Mouse (Mus musculus): ENCODE measurements around the gene Tango6.
"Not testable (repeated sequence)": the region's sequence is repeated elsewhere in the genome, so short reads cannot be mapped to it uniquely, and the experiment has no call there.

Tango6 gene

GRCm38 (mm10) chr8:106872454-106873034 is 189.7 kb downstream of the Tango6 start:
- DNase-seq (ENCODE audit: low spot score in 2 of 2), result no peak

GRCm38 (mm10) chr8:106880121-106880707 is 197.3 kb downstream of the Tango6 start:
- no peak for DNase-seq (ENCODE audit: low spot score in 2 of 2)

GRCm38 (mm10) chr8:106884094-106884493 is 201.2 kb downstream of the Tango6 start:
- DNase-seq (ENCODE audit: low spot score in 2 of 2), result not testable (repeated sequence)

GRCm38 (mm10) chr8:106884826-106885400 is 202.0 kb downstream of the Tango6 start:
- DNase-seq (ENCODE audit: low spot score in 2 of 2), result not testable (repeated sequence)

- peak; percentile 32 to 68 for DNase-seq (ENCODE audit: low spot score in 2 of 2)
These were observed 204.7 kb downstream of the Tango6 start for GRCm38 (mm10) chr8:106887336-106888189.

- DNase-seq (ENCODE audit: low spot score in 2 of 2), result no peak
These were observed 205.9 kb downstream of the Tango6 start for GRCm38 (mm10) chr8:106888803-106889202.

GRCm38 (mm10) chr8:106892210-106892805 is 209.4 kb downstream of the Tango6 start:
- no peak for DNase-seq (ENCODE audit: low spot score in 2 of 2)

- no peak for DNase-seq (ENCODE audit: low spot score in 2 of 2)
These were observed 210.1 kb downstream of the Tango6 start for GRCm38 (mm10) chr8:106892806-106893451.

- peak; percentile 61 to 82 for DNase-seq (ENCODE audit: low spot score in 2 of 2)
These were observed 210.8 kb downstream of the Tango6 start, which contains the start of gene Utp4 for GRCm38 (mm10) chr8:106893481-106894156. TSS of gene Utp4 (plus strand) at chr8:106893636.

GRCm38 (mm10) chr8:106899473-106899872 is 216.6 kb downstream of the Tango6 start:
- no peak for DNase-seq (ENCODE audit: low spot score in 2 of 2)

Measured in frontal cortex, postnatal 10 days (tissue).